Mouse (Mus musculus): ENCODE measurements around the gene Hspbp1.
A peak's percentile ranks its signal among the peaks of the same experiment; 100 is the strongest.

The Hspbp1 gene

GRCm38 (mm10) chr7:4666871-4667270 is 18.0 kb downstream of the Hspbp1 start:
- no peak for DNase-seq

GRCm38 (mm10) chr7:4663742-4664141 is 21.1 kb downstream of the Hspbp1 start:
- DNase-seq, result no peak

- no peak for DNase-seq
These were observed 21.7 kb downstream of the Hspbp1 start for GRCm38 (mm10) chr7:4663179-4663578.

- peak; percentile 61 for DNase-seq
These were observed 24.9 kb downstream of the Hspbp1 start for GRCm38 (mm10) chr7:4659911-4660443.

DNA sequence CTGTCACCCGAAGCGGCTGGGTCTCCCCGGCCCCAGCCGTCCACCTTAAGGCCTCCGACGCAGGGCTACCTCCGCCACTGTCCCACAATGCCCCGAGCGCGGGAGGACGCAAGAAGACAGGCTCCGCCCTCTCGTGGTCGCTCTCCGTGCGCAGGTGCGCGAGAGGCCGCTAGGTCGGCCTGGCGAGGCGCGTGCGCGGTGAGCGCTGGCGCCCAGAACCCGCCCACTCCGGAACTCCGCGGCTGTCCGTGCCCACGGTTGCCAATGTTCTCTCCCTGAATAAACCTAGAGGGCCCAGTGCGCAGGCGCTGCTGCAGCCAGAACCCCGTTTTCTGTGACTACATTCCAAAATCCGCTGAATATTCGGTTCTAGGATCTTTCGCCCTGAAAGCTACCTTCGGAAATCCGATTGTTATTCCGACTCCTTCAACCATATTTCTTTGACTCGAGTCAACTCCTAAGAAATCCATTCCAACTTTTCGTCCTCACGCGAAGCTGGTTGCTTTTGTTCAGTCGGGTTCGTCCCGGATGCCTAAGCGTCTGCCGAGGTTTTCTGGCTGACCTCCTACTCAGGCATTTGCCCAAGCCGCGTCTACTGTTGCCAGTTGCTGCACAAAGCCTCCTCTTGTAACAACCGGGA is 25.8 kb downstream of the Hspbp1 start, which contains the start of gene Ppp6r1:
Gene Ppp6r1, minus strand, starts transcription at position 108 of the 640 bp plus-strand sequence.
- peak; percentile 98 for DNase-seq

DNA sequence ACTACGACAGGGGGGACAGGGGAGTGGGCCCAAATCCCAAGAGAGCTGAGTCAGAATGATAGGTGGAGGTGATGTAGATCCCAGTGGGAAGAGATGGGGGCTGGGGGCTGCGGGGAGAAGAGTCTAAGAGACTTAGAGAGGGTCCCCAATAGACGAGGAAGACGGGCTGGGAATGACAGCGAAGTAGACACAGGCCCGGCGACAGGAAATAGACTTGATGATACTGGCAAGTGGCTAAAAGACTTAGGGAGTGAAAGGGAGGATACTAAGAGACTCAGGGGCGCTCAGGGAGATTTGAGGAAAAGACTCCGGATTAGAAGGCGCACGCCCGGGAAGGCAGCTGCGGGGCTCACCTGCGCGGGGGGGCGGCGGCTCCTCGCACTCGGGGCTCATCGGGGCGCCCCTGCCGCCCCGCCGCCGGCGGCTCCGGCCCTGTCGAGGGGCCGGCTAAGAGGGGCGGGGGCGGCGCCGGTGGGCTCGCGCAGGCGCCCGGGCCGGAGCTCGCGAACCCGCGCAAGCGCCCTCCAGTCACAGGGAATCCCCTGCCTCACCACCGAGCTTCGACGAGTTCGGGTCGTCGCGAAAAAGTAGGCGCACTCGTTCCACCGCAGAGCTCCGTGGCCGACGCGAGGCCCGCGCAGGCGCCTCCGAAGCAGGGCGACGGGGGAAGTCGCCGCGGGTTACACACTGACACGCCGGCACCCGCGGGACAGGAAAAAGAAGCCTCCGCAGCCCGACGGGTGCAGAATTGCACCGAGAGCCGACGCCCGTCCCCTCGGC is 26.6 kb downstream of the Hspbp1 start:
- DNase-seq, result peak; percentile 35

- peak; percentile 61 for DNase-seq
These were observed 27.2 kb downstream of the Hspbp1 start for GRCm38 (mm10) chr7:4657521-4658127.

- no peak for DNase-seq
These were observed 28.1 kb downstream of the Hspbp1 start for GRCm38 (mm10) chr7:4656818-4657217.

- DNase-seq, result no peak
These were observed 29.0 kb downstream of the Hspbp1 start for GRCm38 (mm10) chr7:4655916-4656315.

DNA sequence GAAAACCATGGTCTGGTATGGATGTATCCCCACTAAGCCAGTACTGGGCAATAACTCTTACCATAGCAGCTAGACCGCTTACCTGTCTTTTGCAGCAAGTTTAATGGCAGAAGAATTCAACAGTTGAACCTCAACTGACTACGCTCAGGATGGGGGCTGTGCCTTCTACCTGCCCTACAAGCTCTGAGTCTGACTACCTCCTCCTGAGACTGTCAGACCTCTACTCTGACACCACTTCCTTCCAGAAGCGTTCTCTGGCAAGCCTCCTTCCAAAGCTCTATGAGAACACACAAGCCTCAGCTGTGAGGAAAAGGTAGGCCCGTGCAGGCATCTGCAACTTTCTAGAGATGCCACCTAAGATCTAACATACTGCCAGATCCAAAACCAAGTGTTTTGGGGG is 29.5 kb downstream of the Hspbp1 start:
- DNase-seq, result no peak

GRCm38 (mm10) chr7:4654221-4654620 is 30.6 kb downstream of the Hspbp1 start:
- DNase-seq, result no peak

DNA sequence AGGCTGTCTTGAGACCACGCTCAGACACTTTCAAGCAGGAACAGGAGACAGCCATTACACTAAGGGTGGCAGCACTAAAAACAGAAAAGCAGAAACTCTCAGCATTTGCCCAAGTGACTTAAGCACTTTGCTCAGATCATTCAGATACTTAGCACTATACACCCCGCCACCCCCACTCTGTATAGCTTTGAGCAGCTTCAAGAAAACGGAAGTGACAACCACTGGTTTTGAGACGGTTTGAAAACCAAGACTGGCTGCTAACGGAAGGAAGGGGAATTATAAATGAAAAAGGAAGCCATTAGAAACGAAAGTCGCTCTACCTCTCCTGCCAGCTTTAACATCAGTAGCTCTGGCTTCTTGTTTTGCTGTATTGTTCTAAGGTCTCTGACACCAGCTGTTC is 31.1 kb downstream of the Hspbp1 start:
- peak; percentile 31 for DNase-seq

DNA sequence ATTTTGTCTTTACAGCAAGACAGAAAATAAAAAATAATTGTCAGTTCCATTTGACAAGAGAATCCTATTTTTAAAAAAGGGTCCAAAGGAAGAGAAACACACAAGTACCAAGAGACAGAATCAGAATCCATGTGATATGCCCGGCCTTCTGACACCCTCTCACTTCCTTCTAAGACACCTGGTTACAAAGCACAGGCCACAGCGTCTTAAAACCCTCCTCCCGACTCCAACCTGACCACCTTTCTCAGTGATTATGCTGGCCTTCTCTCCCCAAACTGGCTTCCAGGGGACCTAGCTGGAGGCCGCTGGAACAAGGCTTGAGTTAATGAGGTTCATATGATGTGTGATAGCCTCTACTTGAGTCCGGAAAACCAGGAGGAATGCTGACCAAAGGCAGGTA is 31.5 kb downstream of the Hspbp1 start:
- DNase-seq, result no peak

GRCm38 (mm10) chr7:4652726-4653125 is 32.1 kb downstream of the Hspbp1 start:
- DNase-seq, result no peak

DNA sequence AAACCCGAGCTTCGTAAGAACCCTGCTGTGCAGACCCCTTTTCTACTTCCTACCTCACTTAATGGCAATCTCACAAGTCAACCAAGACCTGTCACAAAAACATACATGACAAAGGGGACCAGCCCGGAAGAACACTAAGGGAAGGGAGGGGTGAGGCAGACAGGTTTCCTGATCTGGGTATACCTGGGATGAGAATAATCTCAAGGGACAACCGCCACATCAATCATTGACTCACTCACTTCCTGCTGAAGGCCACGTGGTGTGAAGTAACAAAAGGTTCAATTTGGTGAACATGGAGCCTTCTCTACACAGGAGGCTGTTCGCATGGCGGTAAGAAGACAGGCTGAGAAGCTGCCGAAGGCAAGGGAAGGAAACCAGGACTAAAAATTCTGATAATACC is 33.3 kb downstream of the Hspbp1 start:
- DNase-seq, result peak; percentile 54

DNA sequence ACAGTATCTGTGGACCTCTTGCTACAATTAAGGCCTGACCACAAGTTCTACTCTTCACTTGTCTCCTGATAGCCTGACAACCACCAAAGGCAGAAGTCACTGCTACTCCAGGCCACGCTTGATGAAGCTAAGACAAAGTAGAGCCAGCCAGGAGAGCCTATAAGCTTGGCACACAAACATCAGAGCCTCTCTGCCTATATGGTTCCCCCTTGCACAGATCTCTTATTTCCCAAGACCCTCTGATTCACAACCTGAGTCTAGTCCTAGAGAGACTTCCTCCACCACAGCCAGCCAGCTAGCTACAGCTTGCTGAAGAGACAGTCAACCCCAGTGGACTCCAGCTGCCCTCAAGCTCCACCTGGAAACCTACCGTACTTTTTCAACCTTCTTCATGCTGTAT is 36.9 kb downstream of the Hspbp1 start:
- no peak for DNase-seq

DNA sequence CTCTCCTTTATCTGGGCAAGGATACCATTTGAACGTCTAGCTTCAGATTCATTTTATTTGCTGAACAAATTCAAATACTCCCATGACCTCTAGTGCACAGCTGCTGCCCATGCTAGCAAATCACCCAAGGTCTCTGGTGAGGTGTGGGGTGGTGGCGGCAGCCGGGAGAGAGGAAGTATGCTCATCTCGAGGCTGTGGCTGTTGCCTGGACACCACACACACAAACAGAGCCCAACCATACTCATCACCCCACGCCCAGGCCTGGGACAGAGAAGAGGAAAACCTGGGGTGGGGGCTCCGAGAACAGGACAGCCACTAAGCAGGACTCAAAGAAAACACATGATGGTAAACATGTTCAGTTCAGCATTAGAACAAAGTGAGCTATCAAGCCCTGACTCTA is 37.6 kb downstream of the Hspbp1 start:
- no peak for DNase-seq

- no peak for DNase-seq
These were observed 38.1 kb downstream of the Hspbp1 start for GRCm38 (mm10) chr7:4646806-4647205.

GRCm38 (mm10) chr7:4643225-4643624 is 41.6 kb downstream of the Hspbp1 start:
- DNase-seq, result no peak

DNA sequence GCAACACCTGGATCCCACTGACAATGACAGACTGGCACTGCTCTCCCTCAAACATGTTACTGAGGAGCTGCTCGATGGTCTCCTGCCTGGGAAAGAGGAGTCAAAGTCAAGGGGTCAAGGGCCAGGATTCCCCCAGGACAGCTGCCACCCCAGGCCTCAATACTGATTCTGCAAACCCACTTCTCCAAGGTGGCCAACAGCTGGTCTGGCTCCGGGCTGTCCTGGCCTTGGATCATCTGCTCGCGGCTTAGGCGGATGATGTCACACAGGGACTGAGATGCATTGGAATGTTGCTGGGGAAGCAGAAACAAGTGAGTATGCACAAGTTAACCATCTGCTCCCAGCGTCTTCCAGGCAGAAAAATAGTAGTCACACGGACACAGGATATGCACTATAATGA is 42.9 kb downstream of the Hspbp1 start:
- DNase-seq, result no peak

DNA sequence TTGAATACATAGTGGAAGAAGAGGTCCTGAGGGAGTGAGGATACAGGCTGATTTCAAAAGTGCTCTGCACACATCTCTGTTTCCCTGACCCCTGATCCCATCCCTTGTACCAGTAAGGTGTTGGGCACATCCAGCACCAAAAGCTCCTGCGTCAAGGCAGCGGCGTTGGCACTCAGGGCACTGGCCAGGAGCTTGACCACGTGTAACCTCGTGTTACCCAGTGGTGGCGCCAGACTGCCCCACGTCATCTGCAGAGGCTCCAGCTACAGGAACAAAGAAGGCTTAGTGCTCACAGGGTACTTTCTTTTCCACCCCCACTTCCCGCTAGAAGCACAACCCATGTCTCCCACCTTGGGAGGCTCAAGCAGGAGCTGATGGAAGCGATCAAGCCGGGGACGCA is 43.7 kb downstream of the Hspbp1 start:
- DNase-seq, result no peak

DNA sequence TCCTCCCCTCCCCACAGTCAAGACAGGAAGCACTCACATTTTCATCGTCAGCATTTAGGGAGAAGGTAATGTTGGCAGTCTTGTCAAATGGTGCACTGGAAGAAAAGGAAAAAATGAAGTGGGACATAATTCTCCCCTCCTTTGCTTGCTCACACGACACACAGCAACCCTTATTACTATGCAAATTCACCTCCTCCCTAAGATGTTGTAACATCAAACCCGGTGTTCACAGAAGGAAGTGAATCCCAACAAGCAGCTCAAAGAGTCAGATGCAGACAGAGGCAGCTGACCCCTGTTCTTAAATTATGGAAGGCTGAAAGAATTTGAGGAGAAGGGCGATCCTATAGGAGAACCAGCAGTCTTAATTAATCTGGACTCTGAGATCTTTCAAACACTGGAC is 48.7 kb downstream of the Hspbp1 start:
- DNase-seq, result no peak

GRCm38 (mm10) chr7:4631031-4631430 is 53.8 kb downstream of the Hspbp1 start, which contains the start of gene Tmem86b:
Gene Tmem86b, minus strand, starts transcription at chr7:4631422.
- DNase-seq, result peak; percentile 86

DNA sequence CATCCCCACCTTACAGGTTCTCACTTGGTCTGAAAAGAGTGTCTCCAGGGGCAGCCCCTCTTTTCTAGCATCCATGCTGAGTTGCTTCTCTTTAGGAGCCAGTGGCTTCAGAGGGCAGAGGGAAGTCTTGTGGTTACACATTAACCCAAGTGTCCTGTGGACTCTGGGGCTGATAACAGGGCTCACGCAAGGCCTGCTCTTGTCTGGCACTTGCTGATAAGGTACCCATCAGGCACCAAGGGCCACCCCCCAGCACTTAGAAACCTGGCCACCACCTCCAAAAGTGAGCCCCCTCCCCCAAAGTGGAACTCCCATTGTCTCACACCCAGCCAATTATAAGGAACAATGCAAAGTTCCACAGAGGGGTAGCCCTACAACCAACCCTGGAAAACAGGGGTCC is 54.7 kb downstream of the Hspbp1 start:
- DNase-seq, result peak; percentile 77
